Mouse (Mus musculus): Measurements from ENCODE around the gene Pcf11.

DNA sequence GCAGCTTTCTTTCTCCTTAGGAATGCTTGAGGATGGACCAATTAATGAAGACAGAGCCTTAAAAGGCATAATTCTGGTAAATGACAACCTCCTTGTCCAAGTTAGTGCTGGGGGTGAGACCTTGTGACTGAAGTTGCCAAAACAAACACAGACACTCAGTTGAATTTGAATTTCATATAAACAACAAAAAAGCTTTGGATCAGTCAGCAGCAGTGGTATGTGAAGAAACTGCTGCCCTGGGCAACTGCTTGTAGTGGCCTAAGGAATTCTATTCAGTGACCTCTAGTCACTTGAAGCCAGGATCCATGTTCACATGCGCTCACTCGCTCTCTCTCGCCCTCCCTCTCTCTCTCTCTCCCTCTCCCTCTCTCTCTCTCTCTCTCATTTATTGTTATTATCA, 26.7 kb upstream of the Pcf11 start:
- TF ChIP-seq CTCF (IDR thresholded peaks at IDR 0.05; ENCODE audit: low read depth, low read length) (no peak), POLR2A (IDR thresholded peaks at IDR 0.05; ENCODE audit: borderline replicate concordance, low read depth, low read length) (no peak)
